Mouse (Mus musculus) liver, adult 2 months (tissue): Measurements from ENCODE around the gene Fam57a. TPM values are rescaled to one million over a fixed set of nuclear protein-coding genes. Genes with fewer than 3 reads are reported as not detected.
A peak's percentile ranks its signal among the peaks of the same experiment; 100 is the strongest.

Experiments
- DNase-seq: peaks from one replicate; pipeline ENCODE4 v3.0.0-alpha.2; 2011; ENCODE audit warnings: low read depth, low spot score; ENCODE audit errors: extremely low read depth
- H3K27ac ChIP-seq: fragments of 200-500 bp; replicated peaks from 2 replicates; pipeline ENCODE4 v1.5.1; 2012; ENCODE audit warnings: low read depth, mild to moderate bottlenecking, control low read depth, inconsistent platforms, low read length; ENCODE audit not compliant: insufficient read depth
- H3K27me3 ChIP-seq: fragments of 200-500 bp; 2 replicates; pipeline ENCODE4 v1.6.1; 2012; ENCODE audit warnings: mild to moderate bottlenecking, moderate library complexity, low read length, inconsistent platforms; ENCODE audit not compliant: control insufficient read depth, insufficient read depth
- H3K36me3 ChIP-seq: fragments of 200-500 bp; 2 replicates; pipeline ENCODE4 v1.6.1; 2012; ENCODE audit warnings: low read length, inconsistent platforms; ENCODE audit not compliant: control insufficient read depth, insufficient read depth
- H3K4me1 ChIP-seq: fragments of 200-500 bp; 2 replicates; pipeline ENCODE4 v1.6.1; 2011; ENCODE audit warnings: low read length; ENCODE audit not compliant: control insufficient read depth, insufficient read depth
- H3K4me3 ChIP-seq: fragments of 200-500 bp; 2 replicates; pipeline ENCODE4 v1.5.1; 2011; ENCODE audit warnings: low read depth, mild to moderate bottlenecking, control low read depth, low read length, moderate library complexity; ENCODE audit not compliant: insufficient read depth
- H3K79me2 ChIP-seq: fragments of 200-500 bp; 2 replicates; pipeline ENCODE4 v1.6.1; 2012; ENCODE audit warnings: inconsistent platforms, mild to moderate bottlenecking, low read length, moderate library complexity; ENCODE audit not compliant: control insufficient read depth, insufficient read depth
- H3K9ac ChIP-seq: fragments of 200-500 bp; 2 replicates; pipeline ENCODE4 v1.6.1; 2012; ENCODE audit warnings: low read depth, mild to moderate bottlenecking, control low read depth, inconsistent platforms, low read length
- CTCF ChIP-seq: fragments of 200-500 bp; IDR thresholded peaks from 2 replicates; pipeline ENCODE4 v1.5.1; 2011; ENCODE audit warnings: low read depth, low read length, control low read depth
- POLR2A ChIP-seq: fragments of 200-500 bp; IDR thresholded peaks from 2 replicates; pipeline ENCODE4 v1.6.1; 2011; ENCODE audit warnings: low read length, control low read depth; ENCODE audit not compliant: insufficient read depth; ENCODE audit errors: extremely low read depth
- WGBS: fragments of 180-500 bp; shearing (Covaris S2); methylation state at CpG from one replicate; pipeline ENCODE4 v1.1.7; 2018; 5-methylcytosine and 5-hydroxymethylcytosine counted together
- polyA plus RNA-seq: library from polyadenylated mRNA; depleted of rRNA; stranded (reverse); fragments of >200 nt; gene quantifications from 2 replicates; pipeline ENCODE4 v1.2.3, GENCODE M21; 2012; rRNA removed
- total RNA-seq: library from RNA; depleted of rRNA; stranded (reverse); fragments of >200 nt; gene quantifications from 2 replicates; pipeline ENCODE4 v1.2.3, GENCODE M21; 2014; rRNA removed

The Fam57a gene
- 3.0 and 3.4 TPM in 2 replicates for total RNA-seq
- 3.5 and 5.3 TPM in 2 replicates for polyA plus RNA-seq

DNA sequence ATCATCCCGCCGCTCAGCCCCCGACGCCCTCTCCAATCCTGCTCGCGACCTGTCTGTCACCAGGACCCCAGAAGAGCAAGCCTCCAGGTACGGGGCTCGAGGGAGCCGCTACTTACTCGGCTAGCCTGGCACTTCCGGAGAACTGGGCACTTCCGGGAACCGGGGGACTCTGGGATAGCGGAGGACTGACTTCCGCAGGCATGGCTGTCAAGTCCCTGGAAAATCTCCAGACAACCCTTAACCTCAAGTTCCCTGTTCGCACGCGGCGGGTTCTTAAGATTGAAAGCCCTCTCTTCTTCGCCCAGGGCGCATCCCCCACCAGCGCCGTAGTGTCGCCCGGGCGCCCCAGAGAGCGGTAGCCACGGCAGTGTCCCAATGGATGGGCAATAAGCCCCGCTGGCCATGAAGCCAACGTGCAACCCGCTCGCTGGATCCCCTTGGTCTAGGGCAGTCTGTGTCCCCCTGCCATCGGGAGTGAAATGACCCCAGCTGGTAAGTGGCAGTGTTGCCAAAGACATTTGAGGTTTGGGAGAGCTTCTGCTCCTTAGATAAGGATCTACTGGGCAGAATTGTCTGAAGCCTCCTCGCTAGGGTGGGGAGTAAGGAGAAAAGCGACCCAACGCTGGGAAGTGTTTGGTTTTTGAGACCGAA is at the start of gene Fam57a, which contains the start of gene Vps53:
Gene Fam57a, plus strand, starts transcription at position 177 of the 651 bp plus-strand sequence.
Gene Vps53, minus strand, starts transcription at position 153 of the 651 bp plus-strand sequence.
- TF ChIP-seq CTCF (no peak), POLR2A (peak; percentile 43; the same call in 1 of the 2 replicates)
- H3K27ac ChIP-seq: peak within 1 kb of the TSS; percentile 84
- H3K79me2 ChIP-seq: peaks cover 2% of the 10 kb centered on the region; the same call in 1 of the 2 replicates
- under 1% methylated on average over 37 of the region's 37 CpGs for WGBS
- peak within 1 kb of the TSS; percentile 90 for H3K9ac ChIP-seq
- peaks cover 7% of the 10 kb centered on the region for H3K36me3 ChIP-seq
- DNase-seq: peak; percentile 91
- peaks cover 2% of the 10 kb centered on the region; the same call in 1 of the 2 replicates for H3K4me1 ChIP-seq
- H3K4me3 ChIP-seq: peak within 1 kb of the TSS; percentile 95
- no peaks in the 10 kb centered on the region for H3K27me3 ChIP-seq

DNA sequence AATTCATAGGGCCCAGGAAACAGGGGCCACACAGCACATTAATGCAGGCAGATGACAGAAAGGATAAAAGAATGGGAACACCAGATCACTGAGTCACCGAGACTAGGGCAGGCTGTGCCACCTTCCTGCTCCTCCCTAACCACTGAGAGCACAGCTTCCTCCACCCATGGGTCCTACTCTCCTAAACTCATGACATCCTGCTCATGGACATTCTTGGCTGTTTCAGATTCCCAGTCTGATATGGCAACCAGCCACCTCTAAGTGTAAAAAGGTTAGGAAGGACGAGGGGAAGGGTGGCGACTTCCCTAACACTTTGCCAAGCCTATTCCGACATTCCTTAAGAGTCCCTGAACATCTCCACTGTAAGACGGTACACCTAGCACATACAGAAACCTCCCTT is 48.6 kb upstream of the Fam57a start:
- no peak overlapping the region for H3K27ac ChIP-seq
- H3K4me1 ChIP-seq: no peaks in the 10 kb centered on the region; the same call in 1 of the 2 replicates
- no peaks in the 10 kb centered on the region for H3K79me2 ChIP-seq
- DNase-seq: no peak
- no peaks in the 10 kb centered on the region for H3K27me3 ChIP-seq
- no peak for TF ChIP-seq POLR2A
- no peak for TF ChIP-seq CTCF
- WGBS: 76% methylated on average over 5 of the region's 5 CpGs
- H3K9ac ChIP-seq: no peak overlapping the region
- H3K36me3 ChIP-seq: peaks cover 27% of the 10 kb centered on the region
- no peak overlapping the region for H3K4me3 ChIP-seq

DNA sequence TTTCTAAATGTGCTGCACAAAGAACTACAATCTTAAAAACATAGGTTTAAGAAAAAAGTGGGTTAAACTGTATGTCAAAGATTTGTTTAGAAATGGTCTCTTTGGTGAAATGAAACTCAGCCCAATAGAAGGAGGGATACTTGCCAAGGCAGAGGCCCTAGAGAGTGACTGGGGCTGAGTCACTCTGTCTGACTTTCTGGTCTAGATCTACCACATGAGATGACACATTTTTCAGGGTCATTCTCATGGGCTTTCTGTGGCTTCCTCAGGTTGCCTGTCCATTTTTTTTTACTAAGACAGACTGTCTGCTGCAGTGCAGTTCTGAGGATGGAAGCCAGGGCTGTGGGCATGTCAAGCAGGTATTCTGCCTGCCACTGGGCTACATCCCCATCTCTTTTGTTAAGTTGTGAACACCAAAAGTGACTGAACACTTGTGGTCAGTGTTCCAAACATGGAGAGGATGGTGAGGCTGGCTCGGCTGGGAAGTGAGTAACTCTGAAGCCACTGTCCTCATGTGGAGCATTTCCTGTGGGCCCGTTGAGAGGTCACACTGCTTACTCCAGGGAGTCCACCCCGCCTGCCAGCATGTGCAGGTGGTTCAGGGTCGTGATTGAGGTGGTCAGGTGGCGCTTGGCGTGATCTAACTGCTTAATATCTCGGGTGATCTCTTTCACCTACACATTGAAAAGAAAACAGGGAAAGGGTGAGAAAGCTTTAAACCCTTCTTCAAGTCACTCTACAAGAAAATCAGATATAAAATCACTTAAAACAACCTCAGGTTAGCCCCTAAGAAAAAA is 43.6 kb upstream of the Fam57a start:
- H3K9ac ChIP-seq: no peak overlapping the region
- TF ChIP-seq POLR2A: no peak
- TF ChIP-seq CTCF: no peak
- no peaks in the 10 kb centered on the region for H3K4me1 ChIP-seq
- peaks cover 30% of the 10 kb centered on the region for H3K36me3 ChIP-seq
- no peak for DNase-seq
- H3K79me2 ChIP-seq: no peaks in the 10 kb centered on the region
- H3K27me3 ChIP-seq: no peaks in the 10 kb centered on the region
- no peak overlapping the region for H3K27ac ChIP-seq
- H3K4me3 ChIP-seq: no peak overlapping the region
- WGBS: 87% methylated on average over 7 of the region's 7 CpGs

DNA sequence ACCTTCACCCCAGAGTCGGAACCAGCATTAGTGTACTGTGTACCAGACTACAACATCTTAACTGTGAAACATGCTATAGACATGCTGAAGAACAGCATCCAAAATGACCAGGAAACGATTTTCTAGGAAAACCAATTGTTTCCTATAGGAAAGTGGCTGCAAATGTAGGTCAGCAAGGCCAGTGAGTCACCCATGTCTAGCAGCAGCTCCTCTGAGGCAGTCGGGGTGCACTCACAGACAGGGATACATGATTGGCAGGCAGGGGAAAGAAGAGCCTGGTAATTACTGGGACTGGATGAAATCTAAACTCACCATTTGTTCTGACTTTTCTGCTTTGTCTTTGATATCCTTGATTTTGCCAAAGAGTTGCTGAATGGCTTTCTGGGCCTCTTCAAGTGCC is 41.5 kb upstream of the Fam57a start:
- H3K27me3 ChIP-seq: no peaks in the 10 kb centered on the region
- peaks cover 24% of the 10 kb centered on the region for H3K36me3 ChIP-seq
- DNase-seq: no peak
- TF ChIP-seq CTCF (no peak), POLR2A (no peak)
- no peak overlapping the region for H3K4me3 ChIP-seq
- H3K4me1 ChIP-seq: no peaks in the 10 kb centered on the region
- no peak overlapping the region for H3K27ac ChIP-seq
- 82% methylated on average over 3 of the region's 3 CpGs for WGBS
- H3K79me2 ChIP-seq: no peaks in the 10 kb centered on the region
- no peak overlapping the region for H3K9ac ChIP-seq

DNA sequence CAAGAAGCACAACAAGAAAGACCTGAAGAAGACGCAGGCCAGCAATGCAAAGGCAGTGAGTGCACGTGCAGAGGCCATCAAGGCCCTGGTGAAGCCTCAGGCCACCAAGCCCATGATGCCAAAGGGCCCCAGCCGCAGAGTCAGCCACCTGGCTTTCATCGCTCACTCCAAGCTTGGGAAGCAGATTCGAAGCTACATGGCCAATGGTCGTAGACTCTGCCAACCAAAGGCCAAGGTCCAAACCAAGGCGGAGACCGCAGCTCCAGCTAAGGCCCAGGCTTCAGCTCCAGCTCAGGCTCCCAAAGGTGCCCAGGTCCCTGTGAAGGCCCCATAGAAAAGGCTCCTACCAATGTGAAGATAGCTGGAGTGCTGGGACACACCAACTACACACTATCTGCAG is 35.1 kb upstream of the Fam57a start:
- H3K79me2 ChIP-seq: no peaks in the 10 kb centered on the region
- TF ChIP-seq CTCF (no peak), POLR2A (no peak)
- no peak overlapping the region for H3K4me3 ChIP-seq
- WGBS: 48% methylated on average over 8 of the region's 8 CpGs
- no peak overlapping the region for H3K9ac ChIP-seq
- H3K27ac ChIP-seq: no peak overlapping the region
- H3K36me3 ChIP-seq: 0 out of 2 replicates have a peak, but pooled peaks cover 2% of the 10 kb centered on the region
- DNase-seq: peak; percentile 64
- no peaks in the 10 kb centered on the region for H3K27me3 ChIP-seq
- peaks cover 7% of the 10 kb centered on the region; the same call in 1 of the 2 replicates for H3K4me1 ChIP-seq
